Mouse (Mus musculus): ENCODE data around the gene Ankrd44.

The Ankrd44 gene

DNA sequence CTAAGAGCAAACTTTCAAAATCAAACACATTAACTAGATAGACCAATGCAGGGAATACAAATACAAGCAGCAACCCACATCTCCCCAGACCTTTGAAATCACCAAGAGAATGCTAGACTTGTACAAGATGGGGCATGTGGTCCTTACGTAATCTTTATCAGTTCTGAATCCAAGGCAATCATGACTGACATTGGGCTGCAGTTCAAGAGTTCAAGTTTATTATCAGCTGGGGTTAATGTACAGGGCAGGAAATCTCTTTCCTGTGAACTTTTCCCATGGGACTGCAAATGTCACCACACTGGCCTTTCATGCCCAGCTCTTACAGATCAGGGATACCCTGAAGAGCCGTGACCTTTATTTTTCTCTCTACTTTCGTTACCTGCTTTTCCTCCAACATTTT is 154.7 kb downstream of the Ankrd44 start:
- in situ Hi-C loops (cut with MseI, MboI), result no loop called here

DNA sequence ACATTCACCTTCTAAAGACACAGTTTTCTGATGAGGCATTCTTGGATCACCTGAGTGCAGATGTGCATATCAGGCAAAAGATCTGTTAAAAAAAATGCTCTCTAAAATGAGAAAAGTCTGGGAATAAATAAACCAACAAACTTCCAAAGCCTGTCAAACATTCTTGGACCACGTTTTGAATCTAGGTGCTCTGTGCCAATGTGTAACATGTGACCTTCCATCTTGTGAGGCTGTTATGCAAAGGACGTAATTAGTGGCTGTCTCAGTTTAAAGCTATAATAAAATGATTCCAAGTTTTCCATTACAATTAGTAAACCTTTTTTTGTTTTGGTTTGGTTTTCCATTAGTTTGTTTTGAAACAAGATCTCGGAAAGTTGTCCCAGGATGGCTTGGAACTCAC is 159.0 kb downstream of the Ankrd44 start:
- in situ Hi-C loops (cut with MseI, MboI), result no loop called here

DNA sequence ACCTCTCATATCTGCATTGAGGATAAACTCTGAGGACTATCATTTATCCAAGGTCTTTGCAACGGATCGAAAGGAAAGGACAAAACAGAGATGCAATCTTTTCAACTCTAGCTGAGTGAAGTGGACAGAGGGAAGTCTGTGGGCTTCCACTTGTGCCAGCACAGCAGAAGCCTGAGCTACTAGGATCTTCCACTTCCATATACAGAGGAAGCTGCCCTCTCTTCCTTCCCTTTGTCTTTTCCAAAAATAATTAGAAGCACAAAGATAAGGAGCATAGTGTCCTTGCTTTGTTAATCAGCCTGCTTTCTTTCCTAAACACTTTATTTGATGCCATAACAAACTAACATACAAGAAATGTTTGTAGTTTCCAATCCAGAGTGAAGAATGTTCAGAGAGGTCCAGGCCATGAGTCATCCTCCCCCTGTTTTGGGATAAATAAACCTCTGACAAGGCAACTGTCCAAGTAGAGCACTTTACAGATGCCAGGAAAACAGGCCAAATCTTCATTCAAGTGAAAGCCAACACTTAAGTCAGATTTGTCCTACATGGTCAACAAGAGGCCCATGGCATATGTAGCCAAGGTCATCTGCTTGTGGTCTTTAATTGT is 160.5 kb downstream of the Ankrd44 start:
- in situ Hi-C loops (cut with MseI, MboI), result no loop called here

DNA sequence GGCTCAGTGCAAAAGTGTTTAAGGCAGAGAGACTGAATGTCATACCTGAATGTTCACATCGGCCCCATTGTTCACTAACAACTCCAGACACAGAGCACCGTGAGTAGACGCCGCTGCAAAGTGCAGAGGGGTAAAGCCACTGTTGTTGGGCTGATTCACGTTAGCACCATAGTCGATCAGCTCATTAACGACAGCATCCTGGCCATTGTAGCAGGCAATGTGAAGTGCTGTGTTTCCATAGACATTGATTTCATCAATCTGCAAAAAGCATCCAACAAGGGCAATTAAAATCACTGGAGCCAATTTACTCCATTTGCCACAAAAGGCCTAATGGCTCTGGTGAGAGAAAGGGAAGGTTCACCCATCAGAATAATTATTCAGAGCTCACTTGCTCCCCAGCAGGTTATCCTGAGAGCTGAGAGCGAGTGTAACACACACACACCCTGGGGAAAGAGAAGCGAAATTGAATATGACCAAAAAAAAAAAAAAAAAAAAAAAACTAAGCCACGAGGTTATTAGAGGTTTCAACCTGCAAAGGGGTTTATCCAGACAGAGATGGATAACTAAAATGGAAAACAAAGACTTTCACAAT is 163.9 kb downstream of the Ankrd44 start:
- in situ Hi-C loops (cut with MseI, MboI), result no loop called here

DNA sequence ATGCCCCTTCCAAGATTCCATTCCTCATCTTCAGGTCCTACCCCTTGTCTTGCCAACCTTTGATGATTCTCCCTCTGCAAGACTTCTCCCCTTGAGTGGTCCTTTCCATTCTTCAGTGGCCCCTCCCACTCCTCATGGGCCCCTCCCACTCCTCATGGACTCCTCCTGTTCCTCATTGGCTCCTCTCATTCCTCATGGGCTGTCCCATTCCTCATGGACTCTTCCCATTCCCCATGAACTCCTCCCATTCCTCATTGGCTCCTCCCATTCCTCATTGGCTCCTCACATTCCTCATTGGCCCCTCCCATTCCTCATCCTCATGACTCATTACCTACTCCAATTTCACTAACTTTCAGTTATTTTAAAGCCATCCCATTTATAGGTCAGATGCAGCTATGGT is 166.3 kb downstream of the Ankrd44 start:
- in situ Hi-C loops (cut with MseI, MboI), result no loop called here

DNA sequence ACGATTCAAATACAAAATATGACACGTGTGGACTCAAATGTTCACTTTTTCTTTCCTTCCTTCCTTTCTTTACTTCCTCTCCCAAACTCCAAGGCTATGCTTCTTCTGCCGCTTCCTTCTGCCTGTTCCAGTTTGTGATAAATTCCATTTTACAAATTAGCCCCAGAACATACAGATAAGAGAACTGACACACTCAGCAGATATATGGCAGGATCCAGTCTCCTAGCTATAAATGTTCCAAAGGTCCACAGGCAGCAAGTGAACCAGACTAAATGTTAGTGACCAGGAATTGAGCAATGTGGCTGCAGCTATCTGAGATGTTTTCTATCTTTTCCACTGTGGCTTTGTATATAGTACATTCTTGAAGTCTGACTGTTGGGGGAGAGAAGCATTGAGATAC is 168.9 kb downstream of the Ankrd44 start:
- in situ Hi-C loops (cut with MseI, MboI), result no loop called here

DNA sequence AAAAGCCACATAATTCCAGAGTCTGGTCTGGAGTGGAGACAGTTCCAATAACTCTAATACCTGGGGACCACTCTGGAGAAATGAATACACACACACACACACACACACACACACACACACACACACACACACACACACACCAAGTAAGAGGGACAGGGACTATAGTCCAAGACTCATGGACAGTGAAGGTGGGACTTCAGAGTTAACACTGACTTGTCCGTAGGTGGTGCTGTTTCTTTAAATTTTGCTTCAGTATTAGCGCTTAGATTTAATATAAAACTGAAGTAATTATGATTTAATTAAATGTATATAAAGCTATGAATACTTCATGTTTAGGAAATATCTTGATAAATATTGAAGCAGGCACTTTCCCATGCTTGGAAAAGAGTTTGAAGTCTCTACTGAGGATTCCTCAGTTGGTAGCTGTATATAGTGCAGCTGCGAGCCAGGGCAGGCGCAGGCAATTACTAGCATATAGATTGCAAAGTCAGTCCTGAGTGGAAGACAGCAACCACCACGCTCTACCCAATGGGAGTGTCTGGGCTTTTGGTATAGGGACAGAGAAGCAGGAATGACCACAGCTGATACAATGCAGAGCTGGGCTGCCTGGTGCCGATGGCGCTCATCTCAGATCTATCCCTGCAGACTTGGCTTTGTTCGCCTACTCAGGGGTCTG is 170.4 kb downstream of the Ankrd44 start:
- in situ Hi-C loops (cut with MseI, MboI), result no loop called here

DNA sequence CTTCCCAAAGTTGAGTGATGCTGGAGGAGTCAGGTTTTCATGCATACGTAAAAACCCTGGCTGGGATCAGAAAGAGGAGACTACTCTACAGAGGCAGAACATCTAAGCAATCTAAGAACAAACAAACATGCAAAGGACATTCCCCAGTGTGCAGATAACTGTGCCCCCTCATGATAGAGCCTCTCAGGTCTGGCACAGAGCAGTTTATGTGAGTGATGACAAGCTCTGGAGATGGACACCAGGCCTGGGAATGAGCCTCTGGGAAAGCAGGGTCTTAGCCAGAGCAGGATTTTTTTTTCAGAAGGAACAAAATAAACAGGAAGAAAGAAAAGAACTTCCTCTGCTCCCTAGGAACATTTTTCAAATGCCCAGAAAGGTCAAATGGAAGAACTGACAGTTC is 176.2 kb downstream of the Ankrd44 start:
- in situ Hi-C loops (cut with MseI, MboI), result no loop called here

DNA sequence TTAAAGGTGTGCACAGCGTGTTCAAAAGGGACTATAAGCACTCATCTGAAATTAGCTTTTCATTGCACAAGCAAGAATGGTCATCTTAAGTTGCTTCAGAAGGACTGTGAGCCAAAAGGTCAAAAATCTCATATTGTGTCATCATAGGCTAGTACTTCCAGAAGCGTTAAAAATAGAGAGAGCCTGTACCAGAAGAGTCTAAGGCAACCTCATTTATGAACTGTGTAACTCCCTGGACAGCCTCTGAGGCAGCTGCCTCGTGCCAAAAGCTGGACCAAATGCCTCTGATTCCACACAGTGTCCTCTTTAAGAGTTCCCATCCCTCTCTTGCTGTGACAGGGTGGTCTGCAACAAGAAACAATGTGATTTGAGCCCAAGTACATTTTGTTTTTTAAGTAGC is 176.7 kb downstream of the Ankrd44 start:
- in situ Hi-C loops (cut with MseI, MboI), result no loop called here

DNA sequence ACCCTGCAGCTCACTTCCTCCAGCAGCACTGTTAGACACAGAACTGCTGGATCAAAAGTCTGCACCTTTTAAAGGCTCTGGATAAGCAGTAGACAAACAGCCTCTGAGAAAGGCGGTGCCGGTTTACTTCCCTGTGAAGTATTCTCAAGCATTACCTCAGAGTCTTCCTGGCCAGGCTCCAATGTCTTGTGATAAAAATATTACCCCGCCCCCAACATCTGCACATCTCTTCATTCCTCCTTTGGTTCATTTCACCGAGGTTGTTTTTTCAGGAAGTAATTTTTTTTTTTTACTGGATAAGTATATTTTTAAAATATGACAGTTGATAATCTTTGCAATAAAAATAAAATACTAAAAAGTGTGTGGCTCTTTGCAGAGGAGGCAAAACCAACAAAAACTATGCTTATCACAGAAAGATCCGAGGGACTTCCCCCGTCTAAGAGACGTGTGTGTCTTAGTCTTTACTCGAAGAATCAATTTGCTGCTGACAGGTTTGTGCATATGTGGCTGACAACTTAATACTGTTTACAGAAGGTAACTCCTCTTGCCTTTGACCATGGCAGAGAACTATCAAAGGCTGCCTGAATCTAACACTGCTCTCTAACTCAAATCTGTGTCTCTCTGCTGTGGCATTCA is 178.3 kb downstream of the Ankrd44 start:
- in situ Hi-C loops (cut with MseI, MboI), result no loop called here

DNA sequence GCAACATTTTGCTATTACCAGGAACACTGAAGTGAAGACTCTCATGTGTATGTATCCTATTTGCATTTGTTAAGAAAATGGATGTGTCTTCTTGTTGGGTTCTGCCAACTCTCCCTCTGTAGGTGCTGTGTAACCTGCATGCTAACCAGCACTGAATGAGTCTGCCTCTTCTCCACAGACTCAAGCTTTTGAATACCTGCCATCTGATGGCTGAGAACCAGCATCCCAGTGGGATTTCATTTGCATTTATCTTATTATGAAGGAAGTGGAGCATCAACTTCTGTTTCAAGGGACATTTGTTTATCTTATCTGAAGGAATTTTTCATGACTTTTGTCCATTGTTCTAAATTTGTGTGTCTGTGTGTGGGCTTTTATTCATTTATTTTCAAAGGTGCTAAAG is 180.5 kb downstream of the Ankrd44 start:
- in situ Hi-C loops (cut with MseI, MboI), result no loop called here

DNA sequence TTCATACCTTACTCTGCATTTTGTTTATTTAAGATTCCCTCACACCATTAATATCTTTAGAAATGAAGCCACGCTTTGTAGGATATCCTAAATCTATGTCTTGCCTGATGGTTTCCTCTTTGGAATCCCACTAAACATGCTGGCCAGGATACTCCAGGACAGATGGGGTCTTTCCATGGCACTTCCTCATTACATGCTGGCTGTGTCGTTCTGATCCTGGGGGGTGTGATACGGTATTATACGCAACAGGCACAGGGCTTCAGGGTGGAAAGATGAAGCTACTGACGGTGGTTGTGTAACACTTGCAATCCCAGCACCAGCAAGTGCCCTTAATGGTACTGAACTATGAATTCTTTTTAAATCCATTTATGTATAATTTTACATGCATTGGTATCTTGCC is 182.0 kb downstream of the Ankrd44 start:
- in situ Hi-C loops (cut with MseI, MboI), result no loop called here

DNA sequence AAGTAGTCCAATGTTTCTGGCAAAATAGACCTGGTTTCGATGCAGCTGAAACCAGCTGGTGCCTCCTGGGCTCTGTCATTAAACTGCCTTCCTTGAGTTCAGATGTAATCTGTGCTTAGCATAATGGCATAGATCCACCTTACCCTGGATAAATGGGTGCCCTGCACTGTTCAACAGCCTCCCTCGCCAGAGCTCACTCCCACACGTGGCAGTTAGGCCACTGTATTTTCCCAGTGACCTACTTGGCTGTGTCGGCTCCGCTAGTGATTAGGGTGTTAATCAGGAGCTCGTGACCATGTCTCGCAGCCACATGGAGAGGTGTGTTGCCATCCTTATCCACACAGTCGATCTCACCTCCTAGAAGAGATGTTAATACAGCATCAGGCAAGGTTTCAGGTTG is 183.1 kb downstream of the Ankrd44 start:
- in situ Hi-C loops (cut with MseI, MboI), result no loop called here

DNA sequence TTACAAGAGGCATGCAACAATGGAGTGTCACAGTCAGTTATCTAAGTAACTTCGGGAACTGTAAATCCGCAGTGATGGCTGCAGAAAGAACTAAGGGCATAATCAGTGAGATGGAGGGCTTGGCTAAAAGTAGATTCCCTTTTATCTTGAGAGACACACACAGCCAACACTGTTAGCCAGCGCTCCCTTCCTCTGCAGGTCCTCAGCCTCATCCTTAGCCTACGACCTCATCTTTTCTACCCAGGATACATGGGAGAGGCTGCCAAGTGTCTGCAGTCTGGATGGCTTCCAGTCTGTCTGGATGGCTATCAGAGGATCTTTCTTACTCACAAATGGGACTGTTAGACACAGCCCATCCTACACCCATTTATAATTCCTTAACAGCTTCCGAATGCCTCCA is 185.3 kb downstream of the Ankrd44 start:
- in situ Hi-C loops (cut with MseI, MboI), result no loop called here

DNA sequence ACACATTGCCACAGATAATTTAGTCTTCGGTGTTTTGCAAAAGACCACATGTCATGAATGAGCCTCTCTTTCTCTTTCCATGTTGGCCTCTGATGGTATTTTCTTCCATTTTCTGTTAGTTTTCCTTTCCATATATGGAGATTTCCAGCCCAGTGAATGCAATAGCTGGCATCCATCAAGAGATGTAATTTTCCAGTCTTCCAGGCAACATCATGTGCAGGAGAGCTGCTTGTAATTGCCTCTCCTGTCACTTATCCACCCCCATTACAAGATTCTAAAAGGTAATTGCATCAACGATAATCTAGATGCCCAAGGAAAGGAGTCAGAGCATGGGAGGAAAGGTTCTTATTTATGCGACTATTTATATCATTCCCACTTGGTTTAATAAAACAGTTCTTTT is 188.7 kb downstream of the Ankrd44 start:
- in situ Hi-C loops (cut with MseI, MboI), result no loop called here

DNA sequence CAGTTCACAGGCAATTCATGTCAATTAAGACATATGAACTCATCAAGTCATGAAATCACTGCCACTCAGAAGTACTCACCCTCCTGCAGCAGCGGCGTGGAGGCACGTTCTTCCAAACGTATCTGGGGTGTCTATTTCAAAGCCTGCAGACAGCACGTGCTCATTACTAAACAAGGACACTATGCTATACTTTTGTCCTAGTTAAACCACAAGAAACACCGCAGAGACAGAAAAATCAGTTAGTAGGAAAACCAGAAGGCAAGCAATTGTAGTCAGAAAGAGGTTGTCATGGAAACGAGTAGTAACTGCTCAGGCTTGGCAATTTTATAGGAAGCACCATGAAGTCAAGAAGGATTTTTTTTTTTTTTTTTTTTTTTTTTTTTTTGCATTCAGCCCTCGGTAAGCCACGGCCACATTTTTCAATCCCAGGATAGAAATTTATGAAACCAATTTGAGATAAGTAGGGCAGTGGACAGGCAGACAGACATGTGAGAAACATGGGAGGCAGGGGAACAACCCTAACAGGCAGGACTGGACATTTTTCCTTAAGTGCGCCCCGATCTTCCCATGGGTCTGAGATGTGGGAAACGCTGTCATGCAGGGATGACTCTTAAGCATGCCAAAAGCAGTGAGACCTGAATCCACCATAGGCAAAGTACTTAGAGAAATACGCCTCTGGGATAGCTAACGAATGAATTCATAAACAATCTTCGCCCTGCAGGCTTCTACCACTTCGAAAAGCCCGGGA is 191.1 kb downstream of the Ankrd44 start:
- in situ Hi-C loops (cut with MseI, MboI), result no loop called here

DNA sequence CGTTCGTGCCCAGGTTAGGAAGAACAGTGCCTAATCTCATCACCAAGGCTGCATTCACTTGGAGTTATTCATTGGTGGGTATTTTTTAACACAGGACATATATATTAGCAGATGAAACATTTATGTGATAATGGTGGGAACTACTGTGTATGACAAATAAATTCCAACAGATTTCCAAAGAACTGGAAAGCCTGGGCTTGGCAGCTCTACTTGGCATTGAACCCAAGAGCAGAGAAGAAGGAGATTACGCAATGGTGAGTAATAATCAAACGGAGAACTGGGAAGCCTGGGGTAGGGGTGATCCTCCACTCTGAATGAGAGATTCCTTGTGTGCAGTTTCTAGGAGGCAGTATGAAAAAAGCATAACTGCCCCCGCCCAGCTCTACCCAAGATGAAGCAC is 196.9 kb downstream of the Ankrd44 start:
- in situ Hi-C loops (cut with MseI, MboI), result no loop called here

DNA sequence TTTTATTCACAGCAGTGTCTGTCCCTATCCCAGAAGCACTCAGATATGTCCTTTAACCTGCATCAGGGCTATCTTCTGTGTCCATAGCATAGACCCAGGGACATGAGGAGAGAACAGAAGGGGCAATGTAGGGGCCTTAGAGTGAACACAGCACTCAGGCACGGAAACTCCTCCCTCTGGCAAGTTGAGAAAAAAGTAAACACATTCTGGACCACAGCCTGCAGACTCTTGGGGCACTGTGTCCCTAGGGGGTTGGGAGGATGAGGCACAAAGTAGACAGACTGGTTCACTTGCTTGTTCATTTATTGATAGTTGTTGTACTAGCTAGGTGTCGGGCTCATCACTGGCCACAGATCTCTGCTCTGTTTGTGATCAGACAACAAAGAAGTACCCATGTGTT is 199.6 kb downstream of the Ankrd44 start:
- in situ Hi-C loops (cut with MseI, MboI), result no loop called here

DNA sequence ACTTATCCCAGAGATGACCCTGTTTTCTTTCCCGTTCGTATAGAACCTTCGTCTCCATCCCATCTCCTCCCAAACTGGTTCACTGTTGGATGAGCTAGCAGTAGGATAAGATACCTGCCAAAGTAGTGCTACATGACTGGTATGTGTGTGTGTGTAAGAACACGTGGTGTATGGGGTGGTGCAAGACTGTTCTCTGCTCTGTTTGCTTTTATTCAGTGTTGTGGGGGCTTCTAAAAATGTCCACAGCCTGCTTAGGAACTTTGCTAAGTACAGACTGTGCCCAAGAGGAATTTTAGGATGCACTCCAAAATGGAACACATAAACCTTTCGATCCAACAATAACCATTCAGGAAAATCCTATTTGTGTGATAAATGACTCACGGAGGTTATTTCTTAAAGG is 209.3 kb downstream of the Ankrd44 start:
- in situ Hi-C loops (cut with MseI, MboI), result no loop called here

DNA sequence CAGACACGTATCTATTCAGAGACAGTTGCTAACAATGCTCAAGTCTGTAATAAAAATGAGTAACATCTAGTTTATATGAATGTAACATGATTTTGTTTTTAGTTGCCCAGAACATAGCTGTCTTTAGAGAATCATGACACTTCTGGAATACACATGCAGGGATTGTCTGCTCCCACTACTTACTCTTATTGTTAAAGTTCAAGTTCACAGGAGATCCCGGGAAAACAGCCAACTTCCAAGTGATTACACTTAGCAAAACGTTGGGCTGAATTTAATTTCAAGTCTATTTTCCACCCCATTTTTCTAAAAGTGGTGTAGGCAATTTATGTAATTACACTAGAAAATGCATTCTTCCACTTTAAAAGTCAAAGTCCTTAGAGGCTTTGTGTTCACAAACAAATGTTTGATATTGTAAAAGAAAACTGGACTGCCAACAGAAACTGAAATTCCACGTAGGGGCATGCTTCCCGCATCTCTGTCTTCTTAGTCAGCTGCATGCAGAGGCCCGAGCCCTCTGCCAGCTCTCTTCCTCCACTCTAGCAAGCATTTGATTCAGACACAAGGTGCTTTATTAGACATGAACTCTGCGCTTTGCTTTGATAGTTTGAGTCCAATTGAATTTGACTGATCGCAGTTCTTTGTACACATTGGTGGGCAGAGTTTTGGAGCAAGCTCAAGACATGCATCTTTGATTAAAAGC is 211.0 kb downstream of the Ankrd44 start:
- in situ Hi-C loops (cut with MseI, MboI), result no loop called here

Measured in mouse trophoblast stem cell (cell line).